Mouse (Mus musculus) liver, embryonic 11.5 days (tissue): ENCODE measurements around the gene Gm44596. TPM values are rescaled to one million over a fixed set of nuclear protein-coding genes. Genes with fewer than 3 reads are reported as not detected.

Experiments used
- ATAC-seq: fragments of 200-750 bp; cut with Nextera tagmentation; replicated peaks from 2 replicates; pipeline ENCODE4 v1.8.0; 2017; ENCODE audit warnings: moderate number of reproducible peaks, mild to moderate bottlenecking, moderate TSS enrichment, moderate library complexity; ENCODE audit not compliant: low FRiP score
- DNase-seq: peaks from one replicate; pipeline ENCODE4 v3.0.0-alpha.2; 2017; ENCODE audit warnings: low spot score
- H3K27ac ChIP-seq: fragments of 300-500 bp; sonication (generic); 2 replicates; pipeline ENCODE4 v1.5.1; 2014; ENCODE audit warnings: mild to moderate bottlenecking, low read depth, low read length, control low read depth
- H3K27me3 ChIP-seq: fragments of 300-500 bp; sonication (generic); replicated peaks from 2 replicates; pipeline ENCODE4 v1.6.1; 2014; ENCODE audit warnings: low read length, mixed read lengths; ENCODE audit not compliant: control insufficient read depth, insufficient read depth
- H3K36me3 ChIP-seq: fragments of 300-500 bp; sonication (generic); 2 replicates; pipeline ENCODE4 v1.6.1; 2014; ENCODE audit warnings: mild to moderate bottlenecking, low read length, moderate library complexity, mixed read lengths; ENCODE audit not compliant: control insufficient read depth, insufficient read depth
- H3K4me1 ChIP-seq: fragments of 300-500 bp; sonication (generic); replicated peaks from 2 replicates; pipeline ENCODE4 v1.6.1; 2014; ENCODE audit warnings: low read length, mixed read lengths; ENCODE audit not compliant: control insufficient read depth, insufficient read depth
- H3K4me2 ChIP-seq: fragments of 300-500 bp; sonication (generic); 2 replicates; pipeline ENCODE4 v1.6.1; 2014; ENCODE audit warnings: mild to moderate bottlenecking, control low read depth, moderate library complexity
- H3K4me3 ChIP-seq: fragments of 300-500 bp; sonication (generic); 2 replicates; pipeline ENCODE4 v1.5.1; 2014; ENCODE audit warnings: low read depth, low read length, control low read depth
- H3K9ac ChIP-seq: fragments of 300-500 bp; sonication (generic); 2 replicates; pipeline ENCODE4 v1.6.1; 2014; ENCODE audit warnings: low read depth, low read length, control low read depth
- H3K9me3 ChIP-seq: fragments of 300-500 bp; sonication (generic); 2 replicates; pipeline ENCODE4 v1.6.1; 2016; ENCODE audit warnings: low read length, inconsistent platforms, mixed read lengths; ENCODE audit not compliant: control insufficient read depth
- WGBS: fragments of 180-500 bp; shearing (Covaris S2); extraction: QIAGEN DNeasy Blood & Tissue Kit; methylation state at CpG from one replicate; pipeline ENCODE4 v1.1.7; 2014; 5-methylcytosine and 5-hydroxymethylcytosine counted together
- polyA plus RNA-seq: library from polyadenylated mRNA; unstranded; fragments of >200 nt; fragmentation: Nextera tagmentation; extraction: Ambion mirVana; gene quantifications from 2 replicates; pipeline ENCODE4 v1.2.1, GENCODE M21; 2014

Gene Gm44596
- polyA plus RNA-seq, 1 experiment from 2014 or later: not detected

DNA sequence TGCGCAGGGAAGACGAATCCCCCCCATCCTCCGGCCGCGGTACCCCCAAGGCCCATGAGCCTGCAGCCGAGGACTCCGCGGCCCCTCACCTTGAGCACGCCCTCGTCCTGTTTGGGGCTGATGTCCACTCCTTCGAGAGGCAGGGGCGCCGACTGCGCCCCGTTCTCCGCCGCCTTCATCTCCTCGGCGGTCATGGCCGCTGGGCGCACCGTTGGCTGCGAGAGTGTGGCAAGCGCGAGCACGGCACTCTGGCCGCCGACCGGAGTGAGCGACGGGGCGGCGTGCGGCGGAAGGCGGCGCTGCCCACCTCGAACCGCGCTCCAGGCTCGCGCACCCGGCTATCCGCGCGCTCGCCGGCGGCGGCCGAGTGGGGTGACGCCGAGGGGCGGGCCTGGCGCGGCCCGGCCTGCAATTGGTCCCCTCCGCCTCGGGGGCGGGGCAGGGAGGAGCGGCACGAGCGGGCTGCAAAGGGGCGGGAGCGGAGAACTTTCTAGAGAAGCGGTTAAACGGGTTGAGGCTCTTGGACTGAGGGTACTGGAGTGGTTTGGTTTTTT, 63.1 kb downstream of the Gm44596 start, which contains the start of gene Fkbp4:
Fkbp4 (minus strand) TSS at position 361 of the 554 bp plus-strand sequence.
- peak within 1 kb of the TSS; percentile 90 for H3K27ac ChIP-seq
- no peaks in the 10 kb centered on the region for H3K9me3 ChIP-seq
- peaks cover 31% of the 10 kb centered on the region for H3K36me3 ChIP-seq
- under 1% methylated on average over 67 of the region's 67 CpGs for WGBS
- peaks cover 16% of the 10 kb centered on the region for H3K4me1 ChIP-seq
- DNase-seq (peak; percentile 91), ATAC-seq (peak; percentile 93)
- H3K4me2 ChIP-seq: peak within 1 kb of the TSS; percentile 74
- H3K27me3 ChIP-seq: no peaks in the 10 kb centered on the region
- peak within 1 kb of the TSS; percentile 99 for H3K9ac ChIP-seq
- peak within 1 kb of the TSS; percentile 99 for H3K4me3 ChIP-seq

DNA sequence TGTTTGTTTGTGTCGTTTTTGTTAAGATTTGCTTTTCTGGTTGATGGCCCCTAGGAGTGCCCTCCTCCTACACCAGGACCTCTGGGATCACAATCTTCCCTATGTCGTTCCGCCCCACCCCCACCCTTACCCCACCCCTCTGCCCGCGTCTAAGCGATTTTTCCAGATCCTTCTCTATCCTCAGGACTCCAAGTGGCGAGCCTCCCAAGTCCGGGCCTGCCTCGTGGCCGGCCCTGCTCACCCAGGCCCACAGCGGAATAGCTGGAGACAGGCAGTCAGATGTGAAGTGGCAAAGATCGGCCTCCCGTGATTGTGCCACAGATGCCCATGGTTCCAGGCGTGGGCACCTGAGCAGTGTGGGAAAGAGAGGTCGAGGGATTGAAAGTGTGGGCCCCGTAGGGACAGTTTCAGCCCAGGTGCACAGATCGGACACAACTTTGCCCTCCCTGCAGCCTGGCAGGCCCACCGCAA, 63.6 kb downstream of the Gm44596 start:
- Histone ChIP-seq H3K4me3 (peak overlapping the region; percentile 99), H3K27me3 (no peaks in the 10 kb centered on the region), H3K4me1 (peaks cover 16% of the 10 kb centered on the region), H3K9ac (peak overlapping the region; percentile 99), H3K36me3 (peaks cover 25% of the 10 kb centered on the region), H3K4me2 (peak overlapping the region; percentile 74), H3K9me3 (no peaks in the 10 kb centered on the region), H3K27ac (peak overlapping the region; percentile 90; the same call in 1 of the 2 replicates)
- DNase-seq (no peak), ATAC-seq (peak; percentile 40)
- WGBS: 27% methylated on average over 18 of the region's 18 CpGs

DNA sequence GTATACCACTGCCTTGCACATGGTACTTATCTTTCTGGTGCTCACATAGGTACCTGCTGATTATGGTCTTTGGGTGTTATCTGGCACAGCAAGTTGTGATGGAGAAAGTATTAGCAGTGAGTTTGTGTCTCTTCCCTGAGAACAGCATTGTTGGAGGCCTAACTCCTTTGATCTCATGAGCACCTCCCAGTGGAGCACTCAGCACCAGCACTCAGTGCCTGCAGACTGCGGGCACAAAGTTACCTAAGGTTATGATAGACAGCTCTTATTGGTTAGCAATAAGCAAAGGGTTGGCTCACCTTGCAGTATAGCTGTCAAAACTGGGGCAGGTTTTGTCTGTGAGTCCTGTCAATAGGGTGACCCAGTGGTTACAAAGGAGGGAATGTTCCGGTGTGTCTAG, 64.9 kb downstream of the Gm44596 start:
- Histone ChIP-seq H3K9me3 (no peaks in the 10 kb centered on the region), H3K36me3 (peaks cover 12% of the 10 kb centered on the region), H3K4me2 (no peak overlapping the region), H3K4me1 (peaks cover 16% of the 10 kb centered on the region), H3K27ac (peak overlapping the region; percentile 32), H3K9ac (no peak overlapping the region), H3K4me3 (no peak overlapping the region), H3K27me3 (no peaks in the 10 kb centered on the region)
- WGBS: 92% methylated on average over 2 of the region's 2 CpGs
- no peak for DNase-seq
- ATAC-seq: peak; percentile 6; the same call in 1 of the 2 replicates

DNA sequence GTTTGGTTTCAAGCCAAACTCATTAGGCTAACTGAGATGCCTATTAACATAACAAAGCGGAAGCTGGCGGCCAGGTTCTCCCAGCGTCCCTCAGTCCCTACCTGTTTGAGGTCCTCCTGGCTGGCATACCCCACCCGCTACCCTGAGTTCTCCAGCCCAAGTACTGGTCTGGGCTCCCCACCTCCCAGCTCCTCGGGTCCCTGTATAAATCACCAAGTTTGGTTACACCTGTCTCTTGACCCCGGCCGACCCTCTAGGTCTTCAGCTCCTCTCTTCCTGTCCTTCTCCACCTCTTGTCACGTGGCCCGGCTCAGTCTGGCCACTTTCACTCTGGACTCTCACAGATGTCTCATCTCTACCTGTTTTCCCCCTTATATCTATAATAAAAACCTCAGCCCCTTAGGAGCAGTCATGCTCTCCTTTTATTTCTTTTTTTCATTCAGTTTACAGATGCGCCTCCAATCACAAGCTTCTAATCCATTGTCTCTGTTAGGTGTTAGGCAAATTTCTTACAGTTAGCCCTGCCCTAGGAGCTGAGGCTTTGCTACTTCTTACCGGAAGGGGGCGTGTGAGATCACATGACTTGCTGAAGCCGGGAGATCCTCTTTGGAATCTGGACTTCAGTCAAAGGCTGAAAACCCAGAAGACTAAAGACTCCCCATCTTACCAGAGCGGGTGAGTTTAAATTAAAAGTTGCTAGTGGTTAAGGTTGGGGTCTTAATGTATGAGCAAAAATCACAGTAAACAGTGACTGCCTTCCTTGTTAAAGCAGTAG, 70.6 kb downstream of the Gm44596 start:
- WGBS: 16% methylated on average over 14 of the region's 14 CpGs
- Histone ChIP-seq H3K27ac (no peak overlapping the region), H3K9ac (0 out of 2 replicates have a peak overlapping the region, but pooled peaks have one; percentile 14), H3K36me3 (no peaks in the 10 kb centered on the region), H3K4me2 (peak overlapping the region; percentile 51), H3K4me1 (peaks cover 7% of the 10 kb centered on the region), H3K4me3 (peak overlapping the region; percentile 21), H3K9me3 (no peaks in the 10 kb centered on the region), H3K27me3 (no peaks in the 10 kb centered on the region)
- ATAC-seq (peak; percentile 69), DNase-seq (no peak)

DNA sequence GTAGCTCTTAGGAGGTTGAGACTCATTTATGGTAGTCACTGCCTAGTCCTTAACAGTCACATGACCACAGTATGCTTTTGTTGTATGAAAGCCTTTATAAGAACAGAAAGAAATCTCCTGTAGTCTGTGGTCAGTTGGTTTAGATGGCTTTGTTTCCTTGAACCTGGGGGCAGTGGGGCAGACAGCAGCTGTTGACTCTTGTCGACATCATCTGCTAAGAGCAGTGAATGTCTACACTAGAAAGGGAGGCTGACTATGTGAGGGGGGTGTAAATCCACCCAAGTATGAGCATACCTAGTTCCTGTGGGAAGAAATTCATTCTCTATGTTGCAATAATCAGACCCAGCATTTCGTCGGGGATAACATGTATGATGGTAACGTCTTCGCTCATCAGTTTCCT, 71.8 kb downstream of the Gm44596 start:
- DNase-seq: no peak
- Histone ChIP-seq H3K9ac (no peak overlapping the region), H3K4me1 (peaks cover 7% of the 10 kb centered on the region), H3K27ac (no peak overlapping the region), H3K4me3 (no peak overlapping the region), H3K4me2 (no peak overlapping the region), H3K9me3 (no peaks in the 10 kb centered on the region), H3K36me3 (no peaks in the 10 kb centered on the region), H3K27me3 (no peaks in the 10 kb centered on the region)
- WGBS: 93% methylated on average over 5 of the region's 5 CpGs
- no peak for ATAC-seq

DNA sequence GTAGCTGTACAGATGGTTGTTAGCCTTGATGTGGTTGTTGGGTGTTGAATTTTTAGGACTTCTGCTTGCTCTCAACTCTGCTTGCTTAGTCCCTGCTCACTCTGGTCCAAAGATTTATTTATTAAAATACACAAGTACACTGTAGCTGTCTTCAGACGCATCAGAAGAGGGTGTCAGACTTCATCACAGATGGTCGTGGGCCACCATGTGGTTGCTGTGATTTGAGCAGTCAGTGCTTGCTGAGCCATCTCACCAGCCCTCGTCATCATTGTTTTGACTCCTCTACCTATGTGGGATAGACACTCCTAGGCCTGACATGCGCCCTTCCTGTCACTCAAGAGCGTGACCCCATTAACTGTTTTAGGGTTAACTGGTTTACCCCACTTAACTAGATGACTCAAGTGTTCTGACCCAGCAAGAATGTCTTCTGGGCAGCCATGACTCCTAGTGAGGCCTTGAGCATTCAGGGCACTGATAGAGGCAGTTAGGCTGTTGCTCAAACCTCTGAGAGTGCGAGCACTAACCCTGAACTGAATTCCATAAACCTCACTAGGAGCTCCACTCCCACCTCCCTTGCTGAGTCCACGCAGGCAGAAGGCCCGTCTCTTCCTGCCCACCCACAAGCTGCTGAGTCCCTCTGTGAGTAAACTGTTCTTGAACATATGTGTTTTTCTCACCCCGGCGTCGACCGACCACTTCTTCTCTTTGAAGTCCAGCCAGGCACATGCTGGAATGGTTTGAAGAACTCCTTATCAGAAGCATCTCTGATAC, 80.7 kb downstream of the Gm44596 start:
- Histone ChIP-seq H3K9ac (no peak overlapping the region), H3K27ac (no peak overlapping the region), H3K9me3 (no peaks in the 10 kb centered on the region), H3K36me3 (no peaks in the 10 kb centered on the region), H3K27me3 (no peaks in the 10 kb centered on the region), H3K4me1 (no peaks in the 10 kb centered on the region), H3K4me3 (no peak overlapping the region), H3K4me2 (no peak overlapping the region)
- WGBS: 78% methylated on average over 12 of the region's 12 CpGs
- DNase-seq (no peak), ATAC-seq (no peak)

Other genes with a start within 250 kb of the Gm44596 start
- 46.3 and 46.9 TPM in 2 replicates for gene Tspan9, start 231.9 kb upstream of the Gm44596 start, polyA plus RNA-seq
- 0.95 and 1.9 TPM in 2 replicates for gene Tead4, start 74.7 kb upstream of the Gm44596 start, polyA plus RNA-seq
- 9.5 and 10.1 TPM in 2 replicates for gene Tulp3, start 19.7 kb upstream of the Gm44596 start, polyA plus RNA-seq
- gene Rhno1, start 12.6 kb upstream of the Gm44596 start, polyA plus RNA-seq: 120 and 126 TPM in 2 replicates
- gene Foxm1, start 12.5 kb upstream of the Gm44596 start, polyA plus RNA-seq: 34.2 and 38.3 TPM in 2 replicates
- 0.14 TPM in 1 of 2 replicates, not detected in the other for gene Tex52, start within 50 bp of the Gm44596 start, polyA plus RNA-seq
- 2.9 and 3.5 TPM in 2 replicates for gene Nrip2, start 23.8 kb downstream of the Gm44596 start, polyA plus RNA-seq
- gene Itfg2, start 49.4 kb downstream of the Gm44596 start, polyA plus RNA-seq: 30.1 and 32.8 TPM in 2 replicates
- gene Fkbp4, start 63.2 kb downstream of the Gm44596 start, polyA plus RNA-seq: 541 and 572 TPM in 2 replicates
- 17.8 and 19.8 TPM in 2 replicates for gene Pzp, start 151.2 kb downstream of the Gm44596 start, polyA plus RNA-seq
- gene A2ml1, start 206.1 kb downstream of the Gm44596 start, polyA plus RNA-seq: 0.45 and 1.3 TPM in 2 replicates
- 0.18 TPM in 1 of 2 replicates, not detected in the other for gene Klrb1a, start 248.0 kb downstream of the Gm44596 start, polyA plus RNA-seq